Mouse (Mus musculus) MEL-GATA-1-ER (cell line): ENCODE results near the gene H2-K1.
"Not testable (repeated sequence)": the region's sequence is repeated elsewhere in the genome, so short reads cannot be mapped to it uniquely, and the experiment has no call there.

Source experiments
- DNase-seq: peaks from one replicate; pipeline ENCODE4 v3.0.0-alpha.2; 2012; ENCODE audit warnings: low read depth; ENCODE audit errors: extremely low read depth

The H2-K1 gene

GRCm38 (mm10) chr17:33982136-33982535, 18.0 kb downstream of the H2-K1 start:
- not testable (repeated sequence) for DNase-seq

- not testable (repeated sequence) for DNase-seq
Measured at GRCm38 (mm10) chr17:33981192-33981909, 18.8 kb downstream of the H2-K1 start.

- no peak for DNase-seq
Measured at GRCm38 (mm10) chr17:33980181-33981035, 19.7 kb downstream of the H2-K1 start.

- DNase-seq: no peak
Measured at GRCm38 (mm10) chr17:33979512-33980050, 20.6 kb downstream of the H2-K1 start.

GRCm38 (mm10) chr17:33978631-33979031, 21.5 kb downstream of the H2-K1 start:
- no peak for DNase-seq

- DNase-seq: no peak
Measured at GRCm38 (mm10) chr17:33977861-33978557, 22.1 kb downstream of the H2-K1 start.

GRCm38 (mm10) chr17:33973572-33973971, 26.6 kb downstream of the H2-K1 start:
- DNase-seq: no peak

- DNase-seq: no peak
Measured at GRCm38 (mm10) chr17:33972691-33973090, 27.5 kb downstream of the H2-K1 start.

GRCm38 (mm10) chr17:33969394-33969793, 30.8 kb downstream of the H2-K1 start:
- no peak for DNase-seq

GRCm38 (mm10) chr17:33968927-33969326, 31.2 kb downstream of the H2-K1 start:
- no peak for DNase-seq

GRCm38 (mm10) chr17:33968489-33968888, 31.7 kb downstream of the H2-K1 start:
- DNase-seq: no peak

- no peak for DNase-seq
Measured at GRCm38 (mm10) chr17:33965846-33966550, 34.1 kb downstream of the H2-K1 start.

GRCm38 (mm10) chr17:33965082-33965845, 34.9 kb downstream of the H2-K1 start:
- DNase-seq: no peak

GRCm38 (mm10) chr17:33962876-33963275, 37.3 kb downstream of the H2-K1 start:
- DNase-seq: no peak

- no peak for DNase-seq
Measured at GRCm38 (mm10) chr17:33959948-33960347, 40.2 kb downstream of the H2-K1 start.

- DNase-seq: no peak
Measured at GRCm38 (mm10) chr17:33959135-33959534, 41.0 kb downstream of the H2-K1 start.

- DNase-seq: no peak
Measured at GRCm38 (mm10) chr17:33958451-33958850, 41.7 kb downstream of the H2-K1 start.

- no peak for DNase-seq
Measured at GRCm38 (mm10) chr17:33957493-33957892, 42.7 kb downstream of the H2-K1 start.

- DNase-seq: no peak
Measured at GRCm38 (mm10) chr17:33956336-33956735, 43.8 kb downstream of the H2-K1 start.

GRCm38 (mm10) chr17:33955555-33956214, 44.5 kb downstream of the H2-K1 start, which contains the start of the genes Vps52 and Rps18:
Gene Vps52, plus strand, starts transcription at chr17:33955812.
Gene Rps18, minus strand, starts transcription at chr17:33956001.
- peak; percentile 97 for DNase-seq
